Mouse (Mus musculus) layer of hippocampus, postnatal 14 days (tissue): ENCODE measurements around the gene DXBay18. TPM values are rescaled to one million over a fixed set of nuclear protein-coding genes. Genes with fewer than 3 reads are reported as not detected.
A peak's percentile ranks its signal among the peaks of the same experiment; 100 is the strongest.
"Not testable (repeated sequence)": the region's sequence is repeated elsewhere in the genome, so short reads cannot be mapped to it uniquely, and the experiment has no call there.

Source experiments
- DNase-seq, 2 experiments: peaks; one replicate each; pipeline ENCODE4 v3.0.0; 2021 to 2022; ENCODE audit warnings: low spot score in 2 of 2, mixed read lengths in 1 of 2
- long read RNA-seq, 2 experiments: library from polyadenylated mRNA; stranded (forward); transcript quantifications; one replicate each; pipeline ENCODE4 v2.0.0; 2021
- total RNA-seq, 2 experiments: library from RNA; stranded (reverse); gene quantifications; 2 replicates each; pipeline ENCODE4 v1.2.3; 2021

DXBay18 gene
- total RNA-seq: 1 to 10 TPM in 1 of 2 experiments, not detected in 1; 1.9 TPM
- long read RNA-seq, experiment 1: 0 reads
- long read RNA-seq, experiment 2, partial matches to known transcripts: 2 of 2 reads
- long read RNA-seq, experiment 2, other reads (novel, unspliced or antisense): 0 of 2 reads

- not testable (repeated sequence) for DNase-seq
Observed at GRCm38 (mm10) chrX:73149350-73149749, at the start of gene DXBay18. DXBay18 (minus strand) TSS chrX:73149450.

DNA sequence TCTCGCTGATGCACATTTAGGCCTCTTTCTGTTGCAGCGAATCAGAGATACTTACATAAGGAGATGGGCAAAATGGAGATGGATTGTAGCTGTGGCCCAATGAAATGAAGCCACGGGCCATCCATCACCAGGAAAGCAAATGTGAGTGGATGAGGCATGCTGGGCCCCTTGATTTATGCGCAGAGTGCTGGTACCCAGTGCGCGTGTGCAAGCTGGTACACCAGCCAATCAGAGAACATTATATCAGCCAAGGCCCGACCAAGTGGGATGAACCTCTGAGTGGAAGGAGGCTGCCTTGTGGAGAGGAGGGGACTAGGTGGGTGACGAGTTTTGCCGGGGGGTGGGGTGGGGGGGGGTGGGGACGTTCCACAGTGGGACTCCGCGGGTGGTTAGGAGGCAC lies 42.7 kb upstream of the DXBay18 start, which contains the start of gene Xlr3b:
Gene Xlr3b, plus strand, starts transcription at position 274 of the 400 bp plus-strand sequence.
- DNase-seq: peak in 1 of 2 experiments; percentile 3

GRCm38 (mm10) chrX:73176889-73177288 lies 27.6 kb upstream of the DXBay18 start, which contains the start of gene Spin2d:
Spin2d (minus strand) TSS chrX:73176989.
- not testable (repeated sequence) for DNase-seq

GRCm38 (mm10) chrX:73148496-73148895 lies 754 bp downstream of the DXBay18 start, which contains the start of gene Xlr5b:
Xlr5b (plus strand) TSS chrX:73148796.
- not testable (repeated sequence) for DNase-seq

- DNase-seq: not testable (repeated sequence)
Observed at GRCm38 (mm10) chrX:73143218-73143618, 6.0 kb downstream of the DXBay18 start.

DNA sequence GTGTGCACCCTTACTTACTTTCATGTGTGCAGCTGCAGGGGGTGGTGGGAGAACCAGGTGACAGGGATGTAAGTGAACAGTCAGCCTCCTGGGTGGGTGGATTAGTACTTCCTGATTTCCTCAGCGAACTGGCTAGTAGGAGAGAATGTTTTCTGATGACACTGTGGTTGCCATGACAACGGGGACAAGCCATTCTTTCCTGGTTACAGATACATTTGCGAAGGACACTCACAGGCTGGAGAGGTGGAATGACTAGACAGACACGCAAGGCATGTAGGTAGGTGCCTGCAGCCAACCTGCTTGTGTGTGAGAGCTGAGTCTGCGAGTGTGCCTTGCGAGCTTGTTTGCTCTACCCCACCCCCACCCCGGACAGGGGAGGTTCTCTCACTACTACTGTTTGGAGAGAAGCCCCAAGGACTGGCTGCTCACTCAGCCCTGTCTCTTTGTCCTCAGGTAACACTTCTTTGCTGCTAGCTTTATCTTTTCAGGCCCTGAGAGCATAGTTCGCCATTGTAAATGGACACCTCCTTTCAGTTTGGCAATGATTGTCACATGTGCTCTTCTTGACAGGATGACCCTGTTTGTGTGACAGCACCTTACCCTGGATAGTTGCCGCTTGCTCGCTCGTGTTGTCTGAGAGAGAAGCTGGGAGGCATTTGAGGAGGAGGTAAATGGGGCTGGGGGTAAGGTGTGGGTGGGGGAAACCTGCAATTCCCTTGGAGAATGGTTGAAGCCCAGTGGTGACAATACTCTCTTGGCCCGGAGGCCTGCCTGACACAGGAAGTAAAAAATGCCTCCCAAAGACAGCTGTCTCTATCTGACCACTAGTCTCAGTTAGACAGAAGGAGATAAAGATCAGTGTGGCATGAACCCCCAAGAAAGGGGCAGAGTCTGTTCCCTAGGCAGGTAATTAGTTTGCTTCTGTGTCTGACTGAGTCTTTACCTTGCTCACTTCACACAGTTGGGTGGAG lies 26.1 kb downstream of the DXBay18 start:
- not testable (repeated sequence) for DNase-seq

DNA sequence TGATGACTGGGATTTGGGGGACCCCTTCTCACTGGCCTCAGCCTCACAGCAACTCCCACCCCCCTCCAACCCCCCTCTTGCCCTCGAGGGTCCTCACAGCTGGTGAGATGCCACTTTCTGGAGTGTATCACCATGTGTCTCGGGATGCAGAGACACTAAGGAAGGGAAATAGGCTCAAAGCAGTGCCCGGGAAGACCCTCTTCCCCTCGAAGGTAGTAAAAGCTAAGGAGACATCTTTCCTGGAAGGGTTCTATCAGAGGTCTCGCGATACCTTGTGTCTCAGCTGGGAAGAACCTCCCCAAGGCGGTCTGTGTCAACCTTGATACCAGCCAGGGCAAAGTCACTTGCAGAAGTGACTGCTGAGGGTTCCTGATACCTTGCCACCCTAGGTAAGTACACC lies 32.5 kb downstream of the DXBay18 start, which contains the start of gene Gm14685:
Gene Gm14685, plus strand, starts transcription at position 301 of the 400 bp plus-strand sequence.
- DNase-seq: not testable (repeated sequence)

- not testable (repeated sequence) for DNase-seq
Observed at GRCm38 (mm10) chrX:73096941-73097508, 52.2 kb downstream of the DXBay18 start, which contains the start of gene Xlr3a. Xlr3a (minus strand) TSS chrX:73097095.

Other genes with a start within 250 kb of the DXBay18 start
- 10 to 100 TPM; 46.0 to 51.2 TPM for gene Cetn2, start 231.0 kb downstream of the DXBay18 start, total RNA-seq
- gene Nsdhl, start 230.9 kb downstream of the DXBay18 start, total RNA-seq: 10 to 100 TPM; 34.6 to 43.2 TPM
- gene Zfp185, start 162.1 kb downstream of the DXBay18 start, total RNA-seq: 1 to 10 TPM in 1 of 2 experiments, under 1 TPM in 1; 0.83 to 1.6 TPM
- under 1 TPM; 0.52 to 0.62 TPM for gene Pnma5, start 112.3 kb downstream of the DXBay18 start, total RNA-seq
- 10 to 100 TPM; 18.8 to 28.4 TPM for gene Pnma3, start 84.7 kb downstream of the DXBay18 start, total RNA-seq
- 1 to 10 TPM in 1 of 2 experiments, not detected in 1; 1.2 TPM for gene Xlr4a, start 67.0 kb downstream of the DXBay18 start, total RNA-seq
- gene Xlr3a, start 52.4 kb downstream of the DXBay18 start, total RNA-seq: 1 to 10 TPM in 1 of 2 experiments, not detected in 1; 4.9 TPM
- gene Gm14685, start 32.4 kb downstream of the DXBay18 start, total RNA-seq: 1 to 10 TPM; 1.9 to 5.2 TPM
- not detected for gene Xlr5b, start 654 bp downstream of the DXBay18 start, total RNA-seq
- gene Spin2d, start 27.5 kb upstream of the DXBay18 start, total RNA-seq: not detected
- gene Xlr3b, start 42.8 kb upstream of the DXBay18 start, total RNA-seq: 10 to 100 TPM in 1 of 2 experiments, 1 to 10 TPM in 1; 1.4 to 14.4 TPM
- 1 to 10 TPM in 1 of 2 experiments, not detected in 1; 1.6 TPM for gene Xlr4b, start 64.9 kb upstream of the DXBay18 start, total RNA-seq
- gene F8a, start 78.8 kb upstream of the DXBay18 start, total RNA-seq: 10 to 100 TPM; 16.3 to 16.7 TPM
- 1 to 10 TPM in 1 of 2 experiments, not detected in 1; 1.7 TPM for gene Xlr4c, start 93.7 kb upstream of the DXBay18 start, total RNA-seq
- not detected for gene Xlr3c, start 115.9 kb upstream of the DXBay18 start, total RNA-seq
- gene Xlr5a, start 143.5 kb upstream of the DXBay18 start, total RNA-seq: not detected
- not detected for gene Xlr5c, start 143.5 kb upstream of the DXBay18 start, total RNA-seq
- gene Gm45015, start 187.4 kb upstream of the DXBay18 start, total RNA-seq: not detected
- 10 to 100 TPM; 11.1 to 11.7 TPM for gene Zfp275, start 193.2 kb upstream of the DXBay18 start, total RNA-seq
- not detected for gene Gm18336, start 249.3 kb upstream of the DXBay18 start, total RNA-seq